Mouse (Mus musculus) urinary bladder, postnatal 25 days (tissue): ENCODE measurements around the gene 4933405L10Rik.

ENCODE experiments used
- DNase-seq: peaks from one replicate; pipeline ENCODE4 v3.0.0; 2022; ENCODE audit warnings: low spot score

4933405L10Rik gene

GRCm38 (mm10) chr8:105707498-105708403 lies at the start of gene 4933405L10Rik, which contains the start of gene Enkd1:
4933405L10Rik (plus strand) TSS chr8:105707655.
Enkd1 (minus strand) TSS chr8:105708210.
- peak; percentile 76 for DNase-seq

GRCm38 (mm10) chr8:105661167-105661566 lies 46.3 kb upstream of the 4933405L10Rik start:
- DNase-seq: no peak

GRCm38 (mm10) chr8:105677891-105678290 lies 29.6 kb upstream of the 4933405L10Rik start:
- no peak for DNase-seq

GRCm38 (mm10) chr8:105685325-105685724 lies 22.1 kb upstream of the 4933405L10Rik start:
- DNase-seq: no peak

- peak; percentile 57 for DNase-seq
These were observed 21.6 kb upstream of the 4933405L10Rik start, which contains the start of gene Carmil2 for GRCm38 (mm10) chr8:105685796-105686308. Carmil2 (plus strand) TSS chr8:105686274.

- no peak for DNase-seq
These were observed 20.9 kb upstream of the 4933405L10Rik start for GRCm38 (mm10) chr8:105686551-105686950.

GRCm38 (mm10) chr8:105687512-105687911 lies 19.9 kb upstream of the 4933405L10Rik start:
- no peak for DNase-seq

GRCm38 (mm10) chr8:105688242-105688752 lies 19.2 kb upstream of the 4933405L10Rik start:
- no peak for DNase-seq

- no peak for DNase-seq
These were observed 18.0 kb upstream of the 4933405L10Rik start for GRCm38 (mm10) chr8:105689256-105689982.

GRCm38 (mm10) chr8:105689983-105690360 lies 17.5 kb upstream of the 4933405L10Rik start:
- no peak for DNase-seq

GRCm38 (mm10) chr8:105690978-105691377 lies 16.5 kb upstream of the 4933405L10Rik start:
- DNase-seq: no peak

- no peak for DNase-seq
These were observed 14.8 kb upstream of the 4933405L10Rik start for GRCm38 (mm10) chr8:105692449-105693182.

GRCm38 (mm10) chr8:105693648-105694047 lies 13.8 kb upstream of the 4933405L10Rik start:
- DNase-seq: peak; percentile 62

GRCm38 (mm10) chr8:105694051-105694799 lies 13.2 kb upstream of the 4933405L10Rik start:
- no peak for DNase-seq

GRCm38 (mm10) chr8:105695080-105695780 lies 12.2 kb upstream of the 4933405L10Rik start:
- no peak for DNase-seq

- DNase-seq: no peak
These were observed 10.2 kb upstream of the 4933405L10Rik start for GRCm38 (mm10) chr8:105697196-105697780.

- no peak for DNase-seq
These were observed 8.7 kb upstream of the 4933405L10Rik start for GRCm38 (mm10) chr8:105698734-105699133.

- no peak for DNase-seq
These were observed 7.8 kb upstream of the 4933405L10Rik start for GRCm38 (mm10) chr8:105699488-105700215.

GRCm38 (mm10) chr8:105700566-105700965 lies 6.9 kb upstream of the 4933405L10Rik start:
- DNase-seq: no peak
